Mouse (Mus musculus) CD4-positive naive resting alpha-beta T cell, adult 76 days (primary cell): ENCODE data around the gene Tmem135. TPM values are rescaled to one million over a fixed set of nuclear protein-coding genes. Genes with fewer than 3 reads are reported as not detected.

ENCODE experiments used
- total RNA-seq: library from RNA; stranded (reverse); gene quantifications from one replicate; pipeline ENCODE4 v1.2.4, GENCODE M21; 2023

The Tmem135 gene
- 55.3 TPM for total RNA-seq

DNA sequence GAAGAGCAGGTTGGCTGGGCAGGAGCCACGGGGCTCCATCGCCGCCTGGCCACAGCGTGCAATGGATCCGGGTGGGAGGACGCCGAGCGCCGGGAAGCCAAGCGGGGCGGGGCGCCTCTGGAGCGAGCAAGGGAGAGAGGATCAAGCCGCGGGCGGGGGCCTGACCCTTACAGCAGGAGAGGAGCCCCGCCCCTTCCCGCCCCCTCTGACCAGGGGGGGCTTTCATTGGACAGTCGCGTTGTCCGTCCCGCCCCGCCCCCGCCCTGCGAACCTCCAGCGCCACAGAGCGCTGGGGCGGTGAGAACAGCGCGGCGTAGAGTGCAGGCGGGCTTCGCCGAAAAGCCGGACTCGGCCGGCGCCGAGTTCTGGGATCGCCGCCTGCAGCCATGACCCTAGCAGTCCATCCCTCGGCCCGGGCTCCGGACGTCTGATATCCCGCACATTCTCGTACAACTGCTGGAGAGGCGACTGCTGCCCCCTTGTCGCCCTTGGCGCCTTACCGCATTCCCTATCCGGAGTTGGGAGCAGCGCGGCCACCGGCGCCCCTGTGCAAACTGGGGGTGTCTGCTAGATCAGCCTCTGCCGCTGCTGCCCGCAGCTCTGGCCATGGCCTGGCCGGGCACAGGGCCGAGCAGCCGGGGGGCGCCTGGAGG lies at the start of gene Tmem135, which contains the start of gene Fzd4:
Gene Tmem135, minus strand, starts transcription at position 142 of the 653 bp plus-strand sequence.
Gene Fzd4, plus strand, starts transcription at position 275 of the 653 bp plus-strand sequence.

Other genes starting within 250 kb of the Tmem135 start
- gene Fzd4, start 133 bp upstream of the Tmem135 start, total RNA-seq: 0.18 TPM
- gene Prss23, start 123.0 kb upstream of the Tmem135 start, total RNA-seq: not detected
- gene Me3, start 228.2 kb upstream of the Tmem135 start, total RNA-seq: not detected